In genomic region chr13:21710821-21711525, GRCm38 (mm10) we compare ENCODE assay signal across 2 mouse cellular contexts.
TF ChIP-seq lines count a peak whose summit lies in the region.

No protein-coding gene starts in this region.

TF ChIP-seq in C2C12, 6 proteins besides CTCF, POLR2A, EP300 and RAD21:
- TF ChIP-seq FOSL1 (IDR thresholded peaks at IDR 0.05; ENCODE audit: insufficient read depth, low read length, poor library complexity, severe bottlenecking), result no peak
- TF ChIP-seq CEBPB (IDR thresholded peaks at IDR 0.05; ENCODE audit: low read depth), result no peak
- TF ChIP-seq USF1 (IDR thresholded peaks at IDR 0.05; ENCODE audit: low read depth), result no peak
- no peak for TF ChIP-seq MYOG (IDR thresholded peaks at IDR 0.05; ENCODE audit: control insufficient read depth, extremely low read depth, insufficient read length)
- TF ChIP-seq MYOD1 (IDR thresholded peaks at IDR 0.05; ENCODE audit: control insufficient read depth, insufficient read length, low read depth), result no peak
- TF ChIP-seq MAX (IDR thresholded peaks at IDR 0.05), result no peak

TF ChIP-seq in myocyte, 11 proteins besides CTCF, POLR2A, EP300 and RAD21:
- TF ChIP-seq TCF3 (IDR thresholded peaks at IDR 0.05; ENCODE audit: insufficient read length, low read depth) (no peak), CEBPB (IDR thresholded peaks at IDR 0.05; ENCODE audit: insufficient read depth, poor library complexity, severe bottlenecking) (no peak), MAX (IDR thresholded peaks at IDR 0.05; ENCODE audit: low read depth) (no peak), E2F4 (IDR thresholded peaks at IDR 0.05; ENCODE audit: insufficient read depth) (no peak), TCF12 (IDR thresholded peaks at IDR 0.05; ENCODE audit: insufficient read depth, poor library complexity, severe bottlenecking) (no peak), SRF (IDR thresholded peaks at IDR 0.05; ENCODE audit: control insufficient read depth, insufficient read length, low read depth) (no peak), REST (IDR thresholded peaks at IDR 0.05; ENCODE audit: insufficient read depth, insufficient read length) (no peak), USF1 (IDR thresholded peaks at IDR 0.05; ENCODE audit: low read depth) (no peak), POLR2AphosphoS2 (IDR thresholded peaks at IDR 0.05; ENCODE audit: insufficient read length, low read depth) (no peak), MYOG (IDR thresholded peaks at IDR 0.05; ENCODE audit: control insufficient read depth in 1 of 3, insufficient read depth in 1 of 3, insufficient read length in 2 of 3, low read depth in 2 of 3) (no peak), MYOD1 (IDR thresholded peaks at IDR 0.05; ENCODE audit: control insufficient read depth in 1 of 3, insufficient read length in 2 of 3, low read depth in 2 of 3) (no peak)
